Mouse (Mus musculus) megakaryocyte, adult 5-6 weeks (primary cell): Measurements from ENCODE around the gene Znhit1. TPM values are rescaled to one million over a fixed set of nuclear protein-coding genes. Genes with fewer than 3 reads are reported as not detected.
"Not testable (repeated sequence)": the region's sequence is repeated elsewhere in the genome, so short reads cannot be mapped to it uniquely, and the experiment has no call there.

Experiments
- ATAC-seq: 2 replicates; pipeline ENCODE4 v1.8.0; 2016; ENCODE audit warnings: mild to moderate bottlenecking, inconsistent platforms; ENCODE audit not compliant: poor library complexity, severe bottlenecking
- total RNA-seq, 2 experiments: library from RNA; stranded (forward) in 1 of 2; stranded (reverse) in 1 of 2; fragments of 153-499, 151-499 nt in 1 of 2; fragments of 221-1000, 200-1000 nt in 1 of 2; gene quantifications; 2 replicates each; pipeline versions ENCODE4 v1.2.3 to v1.2.4; 2015 to 2017

Gene Znhit1
- total RNA-seq, 2 experiments from 2014 or later = 57.7 to 133 TPM

DNA sequence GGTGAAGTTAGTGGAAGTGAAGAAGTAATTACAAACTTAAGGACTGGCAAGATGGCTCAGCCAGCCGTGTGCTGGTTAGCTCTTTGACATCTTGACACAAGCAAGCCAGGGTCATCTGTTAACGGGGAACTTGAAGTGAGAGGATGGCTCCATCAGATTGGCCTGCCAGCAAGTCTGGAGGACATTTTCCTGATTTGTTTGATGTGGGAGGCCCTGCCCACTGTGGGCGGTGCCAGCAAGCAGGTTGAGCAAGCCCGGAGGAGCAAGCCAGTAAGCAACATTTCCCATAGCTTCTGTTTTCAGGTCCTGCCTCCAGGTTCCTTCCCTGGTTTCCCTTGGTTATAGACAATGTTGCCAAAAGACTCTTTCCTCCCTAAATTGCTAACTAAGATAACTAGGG is 32.2 kb downstream of the Znhit1 start:
- no peak for ATAC-seq

DNA sequence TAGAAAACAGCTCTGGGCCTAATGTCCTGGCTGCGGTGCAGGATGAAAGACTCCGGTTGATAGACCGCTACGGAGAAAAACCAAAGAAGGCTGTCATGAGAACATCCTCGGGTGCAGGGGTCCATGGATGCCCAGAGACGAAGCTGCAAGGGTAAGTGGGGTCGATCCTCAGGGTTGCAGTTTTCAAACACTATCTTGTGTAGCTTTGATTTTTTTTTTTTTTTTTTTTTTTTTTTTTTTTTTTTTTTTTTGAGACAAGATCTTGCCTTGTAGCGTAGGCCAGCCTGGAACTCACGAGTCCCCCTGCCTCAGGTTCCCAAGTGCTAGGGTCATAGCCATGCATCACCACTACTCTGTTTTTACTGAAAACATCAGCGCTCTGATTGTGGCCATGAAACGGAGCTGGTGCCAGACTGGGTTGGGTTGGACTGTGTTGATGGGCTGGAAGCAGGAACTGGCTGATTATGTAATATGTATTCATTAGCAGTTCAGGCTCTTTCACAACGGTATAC is 34.3 kb downstream of the Znhit1 start:
- ATAC-seq = peak; percentile 77

- ATAC-seq = peak; percentile 96
Measured at GRCm38 (mm10) chr5:136953015-136953414, 34.8 kb downstream of the Znhit1 start, which contains the start of gene Fis1. Gene Fis1, plus strand, starts transcription at chr5:136953275.

- ATAC-seq = no peak
Measured at GRCm38 (mm10) chr5:136952153-136952552, 35.7 kb downstream of the Znhit1 start.

DNA sequence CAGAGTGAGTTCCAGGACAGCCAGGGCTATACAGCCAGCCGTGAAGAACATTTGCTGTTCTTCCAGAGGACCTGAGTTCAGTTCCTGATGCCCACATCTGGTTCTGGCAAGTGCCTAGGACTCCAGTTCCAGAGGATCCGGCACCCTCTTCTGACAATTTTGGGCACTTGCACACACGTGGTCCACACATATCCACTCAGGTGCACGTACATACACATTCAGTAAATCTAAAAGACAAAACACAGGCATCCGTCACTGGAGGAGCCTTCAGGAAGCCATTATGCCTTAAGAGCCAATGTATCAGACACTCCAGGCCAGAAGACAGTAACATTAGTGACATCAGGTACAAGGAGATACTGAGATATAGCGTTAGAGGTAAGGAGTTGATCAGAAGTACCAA is 37.3 kb downstream of the Znhit1 start:
- ATAC-seq = no peak

GRCm38 (mm10) chr5:136949551-136950336 is 38.1 kb downstream of the Znhit1 start:
- ATAC-seq = not testable (repeated sequence)

- ATAC-seq = no peak
Measured at GRCm38 (mm10) chr5:136947874-136948273, 39.9 kb downstream of the Znhit1 start.

GRCm38 (mm10) chr5:136945084-136945483 is 42.7 kb downstream of the Znhit1 start:
- no peak for ATAC-seq

DNA sequence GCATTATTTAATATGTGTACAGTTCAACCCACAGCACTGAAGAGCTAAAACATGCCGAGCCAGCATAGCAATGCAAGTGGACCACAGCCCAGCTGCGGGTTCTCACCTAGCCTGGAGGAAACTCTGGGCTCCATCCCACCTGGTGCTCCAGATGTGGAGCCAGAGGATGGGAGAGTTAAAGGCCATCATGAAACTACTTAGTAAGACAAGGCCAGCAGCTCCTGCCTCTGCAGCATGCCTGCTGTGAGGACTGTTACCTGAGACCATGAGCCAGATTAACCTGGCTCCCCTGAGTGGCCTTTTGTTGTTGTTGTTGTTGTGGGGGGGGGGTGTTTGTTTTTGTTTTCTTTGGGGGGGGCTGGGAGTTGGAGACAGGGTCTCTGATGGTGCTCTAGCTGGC is 44.4 kb downstream of the Znhit1 start:
- no peak for ATAC-seq

- ATAC-seq = no peak
Measured at GRCm38 (mm10) chr5:136942781-136943180, 45.0 kb downstream of the Znhit1 start.

DNA sequence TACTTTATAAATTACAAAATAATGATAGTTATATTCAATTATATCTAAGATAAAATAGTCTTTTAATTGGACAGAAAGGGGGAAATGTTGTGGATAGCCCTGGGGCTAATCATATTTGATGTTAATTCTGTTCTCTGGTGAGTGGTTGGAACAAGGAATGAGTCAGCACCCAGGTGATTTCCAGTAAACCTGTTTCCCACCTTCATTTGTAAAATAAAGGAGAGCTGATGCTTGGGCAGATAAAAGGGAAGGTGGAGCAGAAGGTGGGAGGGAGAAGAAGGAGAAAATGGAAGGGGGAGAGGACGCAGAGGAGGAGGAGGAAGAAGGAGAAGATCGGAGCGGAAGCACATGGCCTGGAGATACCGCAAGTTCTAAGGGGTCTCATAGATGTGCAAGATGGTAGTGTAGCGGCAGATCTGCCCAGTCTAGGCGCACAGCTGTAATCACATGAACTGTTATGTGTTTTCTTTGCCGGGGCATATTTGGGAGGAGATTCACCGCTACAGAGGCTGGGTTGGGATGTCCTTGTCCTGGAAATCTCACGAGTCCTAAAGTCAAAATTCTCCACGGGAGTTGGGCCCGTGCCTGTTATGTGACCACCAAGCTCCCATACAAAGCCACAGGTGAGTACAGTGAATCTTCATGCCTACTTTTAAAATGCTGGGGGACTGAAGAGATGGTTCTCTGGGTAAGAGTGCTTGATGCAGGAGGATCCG is 46.8 kb downstream of the Znhit1 start:
- no peak for ATAC-seq

GRCm38 (mm10) chr5:136940029-136940428 is 47.8 kb downstream of the Znhit1 start:
- not testable (repeated sequence) for ATAC-seq

GRCm38 (mm10) chr5:136939284-136939683 is 48.5 kb downstream of the Znhit1 start:
- no peak for ATAC-seq

GRCm38 (mm10) chr5:136937621-136938020 is 50.2 kb downstream of the Znhit1 start:
- ATAC-seq = no peak

DNA sequence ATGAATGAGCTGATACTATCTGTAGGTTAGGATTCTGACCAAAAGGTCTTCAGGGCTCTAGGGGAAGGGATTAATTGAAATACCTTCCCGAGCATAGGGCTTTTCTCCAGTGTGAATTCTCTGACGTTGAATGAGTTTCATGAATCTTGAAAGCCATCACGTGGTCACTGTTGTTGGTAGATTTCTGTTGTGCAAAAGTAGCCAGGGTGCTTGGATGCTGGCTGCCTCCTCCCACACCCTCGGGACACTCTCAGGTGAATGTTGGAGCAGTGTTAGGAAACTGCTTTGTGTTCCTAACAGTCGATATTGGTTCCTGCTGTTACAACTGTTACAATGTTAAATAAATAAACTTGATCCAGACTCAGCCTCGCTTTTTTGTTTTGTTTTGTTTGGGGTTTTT is 51.1 kb downstream of the Znhit1 start:
- no peak for ATAC-seq

DNA sequence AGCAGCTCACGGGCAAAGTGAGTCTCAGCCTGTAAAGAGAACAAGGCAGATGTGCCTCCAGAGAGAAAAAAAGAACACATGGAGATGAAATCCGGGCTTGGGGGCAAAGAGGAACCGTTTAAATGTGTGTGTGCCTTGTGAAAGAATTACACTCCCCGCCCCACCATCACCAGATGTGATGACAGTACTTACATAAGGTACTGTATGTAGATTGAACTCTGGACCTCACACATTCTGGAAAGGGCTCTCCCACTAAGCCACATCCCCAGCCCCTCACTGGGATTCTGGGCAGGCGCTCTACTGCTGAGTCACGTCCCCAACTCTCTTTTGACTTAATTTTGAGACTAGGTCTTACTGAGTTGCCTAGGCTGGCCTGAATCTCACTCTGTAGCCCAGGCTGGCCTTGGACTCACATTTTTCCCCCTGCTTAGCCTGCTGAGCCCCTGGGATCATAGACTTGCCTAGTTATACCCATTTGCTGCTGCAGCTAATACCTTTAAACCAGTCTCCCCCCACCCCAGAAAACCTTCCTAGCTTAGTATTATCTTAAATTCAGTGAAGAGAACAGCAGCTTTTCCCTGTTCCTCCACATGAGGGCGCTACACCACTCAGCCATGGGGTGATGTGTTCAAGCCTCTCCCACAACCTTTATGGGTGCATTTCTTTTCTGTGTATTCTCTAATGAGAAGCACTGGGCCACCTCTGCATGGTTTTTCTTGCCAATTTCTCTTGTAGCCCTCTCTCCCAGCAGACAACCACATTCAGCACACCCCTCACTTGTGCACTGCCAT is 51.7 kb downstream of the Znhit1 start:
- no peak for ATAC-seq

- no peak for ATAC-seq
Measured at GRCm38 (mm10) chr5:136933930-136934329, 53.9 kb downstream of the Znhit1 start.

DNA sequence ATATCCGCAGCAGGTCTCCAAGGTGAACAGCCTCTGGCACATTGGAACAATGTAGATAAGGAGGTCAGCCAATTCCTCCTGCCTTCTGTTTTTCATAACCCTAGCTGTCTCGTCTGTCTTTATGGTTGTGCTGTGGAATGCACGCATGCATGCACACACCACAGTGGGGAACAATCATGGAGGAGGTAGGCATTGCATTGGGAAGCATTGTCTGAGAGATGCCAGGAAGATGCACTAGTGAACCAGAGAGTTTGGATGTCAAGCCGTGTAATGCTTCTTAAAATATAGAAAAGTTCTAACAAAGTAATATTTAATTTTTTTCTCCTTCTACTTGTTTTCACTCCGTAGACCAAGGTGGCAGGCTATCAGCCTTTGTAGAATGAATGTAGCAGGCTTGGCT is 54.9 kb downstream of the Znhit1 start:
- no peak for ATAC-seq
